Mouse (Mus musculus) frontal cortex, adult (tissue): ENCODE data around the gene Igsf9.
A peak's percentile ranks its signal among the peaks of the same experiment; 100 is the strongest.

Experiments
- ATAC-seq: cut with Nextera tagmentation; 2 replicates; pipeline ENCODE4 v1.9.2; 2017; ENCODE audit warnings: mild to moderate bottlenecking, moderate library complexity, mixed read lengths; ENCODE audit not compliant: low TSS enrichment

Gene Igsf9

GRCm38 (mm10) chr1:172496030-172496429 lies 14.4 kb downstream of the Igsf9 start:
- no peak for ATAC-seq

GRCm38 (mm10) chr1:172497428-172497827 lies 15.8 kb downstream of the Igsf9 start:
- ATAC-seq: no peak

GRCm38 (mm10) chr1:172499765-172500441 lies 18.3 kb downstream of the Igsf9 start, which contains the start of gene Tagln2:
Tagln2 (plus strand) TSS chr1:172500047.
- no peak for ATAC-seq

- ATAC-seq: no peak
Measured at GRCm38 (mm10) chr1:172500451-172501370, 19.1 kb downstream of the Igsf9 start.

- ATAC-seq: no peak
Measured at GRCm38 (mm10) chr1:172501371-172502144, 20.0 kb downstream of the Igsf9 start.

GRCm38 (mm10) chr1:172502145-172503110 lies 20.8 kb downstream of the Igsf9 start:
- no peak for ATAC-seq

- no peak for ATAC-seq
Measured at GRCm38 (mm10) chr1:172503111-172503997, 21.8 kb downstream of the Igsf9 start.

- ATAC-seq: no peak
Measured at GRCm38 (mm10) chr1:172504756-172505155, 23.2 kb downstream of the Igsf9 start.

GRCm38 (mm10) chr1:172507001-172507400 lies 25.4 kb downstream of the Igsf9 start:
- ATAC-seq: no peak

GRCm38 (mm10) chr1:172507701-172508100 lies 26.1 kb downstream of the Igsf9 start:
- ATAC-seq: no peak

- ATAC-seq: no peak
Measured at GRCm38 (mm10) chr1:172508172-172508571, 26.6 kb downstream of the Igsf9 start.

GRCm38 (mm10) chr1:172509235-172509634 lies 27.6 kb downstream of the Igsf9 start:
- ATAC-seq: no peak

GRCm38 (mm10) chr1:172509983-172510382 lies 28.4 kb downstream of the Igsf9 start:
- ATAC-seq: no peak

- no peak for ATAC-seq
Measured at GRCm38 (mm10) chr1:172510421-172510972, 28.9 kb downstream of the Igsf9 start.

- peak; percentile 52; the same call in 1 of the 2 replicates for ATAC-seq
Measured at GRCm38 (mm10) chr1:172512962-172513361, 31.4 kb downstream of the Igsf9 start.

GRCm38 (mm10) chr1:172513525-172514212 lies 32.1 kb downstream of the Igsf9 start:
- peak; percentile 20; the same call in 1 of the 2 replicates for ATAC-seq

GRCm38 (mm10) chr1:172514213-172514529 lies 32.6 kb downstream of the Igsf9 start:
- no peak for ATAC-seq

- ATAC-seq: no peak
Measured at GRCm38 (mm10) chr1:172514551-172515268, 33.1 kb downstream of the Igsf9 start.
